Mouse (Mus musculus) G1E (cell line): Measurements from ENCODE around the gene Eif4ebp2.

Experiments used
- CTCF ChIP-seq: IDR thresholded peaks from 2 replicates; pipeline ENCODE4 v1.5.1; 2012; ENCODE audit warnings: low read depth, low read length, inconsistent platforms, mixed read lengths
- GATA1 ChIP-seq: IDR thresholded peaks from 2 replicates; pipeline ENCODE4 v1.6.1; 2012; ENCODE audit warnings: borderline replicate concordance, low read length, inconsistent platforms, mixed read lengths

DNA sequence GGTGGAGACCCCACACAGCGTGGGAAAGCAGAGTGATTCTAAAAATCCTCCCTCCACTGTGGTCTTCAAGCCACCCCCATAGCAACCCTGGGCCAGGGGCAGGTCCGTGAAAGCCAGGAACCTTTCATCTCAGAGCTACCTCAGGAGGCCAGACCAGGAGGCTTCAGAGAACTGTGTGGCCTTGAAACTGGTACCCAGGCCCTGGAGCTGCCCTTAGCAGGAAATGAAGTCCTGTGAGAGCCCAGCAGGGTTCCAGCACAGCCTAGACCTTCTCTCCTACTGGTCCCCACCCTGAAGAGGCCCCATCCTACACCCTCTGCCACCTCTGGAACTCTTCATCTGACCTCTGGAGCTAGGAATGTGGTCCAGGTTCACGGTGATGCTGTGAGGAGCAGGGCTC is 54.3 kb downstream of the Eif4ebp2 start:
- TF ChIP-seq CTCF (no peak), GATA1 (no peak)
